Mouse (Mus musculus): ENCODE data around the gene Acta1.

- no peak for TF ChIP-seq POLR2A (IDR thresholded peaks at IDR 0.05; ENCODE audit: extremely low read depth, insufficient read depth, low read length)
- 0 out of 2 replicates have a peak, but pooled peaks have one; percentile 4 for TF ChIP-seq CTCF (IDR thresholded peaks at IDR 0.05; ENCODE audit: extremely low read depth, insufficient read depth, low read length)
Observed at GRCm38 (mm10) chr8:123880821-123881350, 13.7 kb downstream of the Acta1 start.
